Mouse (Mus musculus) heart, embryonic 16.5 days (tissue): ENCODE measurements around the gene Plxnb2. TPM values are rescaled to one million over a fixed set of nuclear protein-coding genes. Genes with fewer than 3 reads are reported as not detected.

Source experiments
- ATAC-seq: fragments of 200-750 bp; cut with Nextera tagmentation; replicated peaks from 2 replicates; pipeline ENCODE4 v1.8.0; 2017; ENCODE audit warnings: moderate number of reproducible peaks; ENCODE audit not compliant: insufficient read depth, low FRiP score; ENCODE audit errors: extremely low read depth
- H3K27ac ChIP-seq: fragments of 300-500 bp; sonication (generic); 2 replicates; pipeline ENCODE4 v1.5.1; 2014; ENCODE audit warnings: mild to moderate bottlenecking, low read length, control low read depth, moderate library complexity
- H3K27me3 ChIP-seq: fragments of 300-500 bp; sonication (generic); 2 replicates; pipeline ENCODE4 v1.6.1; 2014; ENCODE audit warnings: low read length, mixed read lengths; ENCODE audit not compliant: control insufficient read depth, insufficient read depth
- H3K36me3 ChIP-seq: fragments of 300-500 bp; sonication (generic); 2 replicates; pipeline ENCODE4 v1.6.1; 2014; ENCODE audit not compliant: control insufficient read depth, insufficient read depth
- H3K4me1 ChIP-seq: fragments of 300-500 bp; sonication (generic); 2 replicates; pipeline ENCODE4 v1.6.1; 2014; ENCODE audit warnings: low read length, mixed read lengths; ENCODE audit not compliant: control insufficient read depth, insufficient read depth
- H3K4me2 ChIP-seq: fragments of 300-500 bp; sonication (generic); 2 replicates; pipeline ENCODE4 v1.6.1; 2014; ENCODE audit warnings: low read depth, mild to moderate bottlenecking, control low read depth, low read length
- H3K4me3 ChIP-seq: fragments of 300-500 bp; sonication (generic); 2 replicates; pipeline ENCODE4 v1.5.1; 2014; ENCODE audit warnings: mild to moderate bottlenecking, control low read depth, low read length
- H3K9ac ChIP-seq: fragments of 300-500 bp; sonication (generic); 2 replicates; pipeline ENCODE4 v1.6.1; 2014; ENCODE audit warnings: low read length, control low read depth
- H3K9me3 ChIP-seq: fragments of 300-500 bp; sonication (generic); replicated peaks from 2 replicates; pipeline ENCODE4 v1.6.1; 2016; ENCODE audit warnings: low read length; ENCODE audit not compliant: control insufficient read depth
- WGBS: fragments of 180-500 bp; shearing (Covaris S2); extraction: QIAGEN DNeasy Blood & Tissue Kit; methylation state at CpG from one replicate; pipeline ENCODE4 v1.1.7; 2014; 5-methylcytosine and 5-hydroxymethylcytosine counted together
- microRNA-seq: library from miRNA; unstranded; fragments of <30 nt; microRNA quantifications from one replicate; pipeline ENCODE4, GENCODE M21; 2017
- polyA plus RNA-seq: library from polyadenylated mRNA; unstranded; fragments of >200 nt; fragmentation: Nextera tagmentation; extraction: Ambion mirVana; gene quantifications from 2 replicates; pipeline ENCODE4 v1.2.1, GENCODE M21; 2015

Gene Plxnb2
- polyA plus RNA-seq, 1 experiment from 2014 or later, result 91.8 TPM

- no peak for ATAC-seq
- H3K27me3 ChIP-seq, result no peaks in the 10 kb centered on the region
- H3K4me2 ChIP-seq, result no peak overlapping the region
- H3K4me1 ChIP-seq, result peaks cover 25% of the 10 kb centered on the region
- H3K27ac ChIP-seq, result no peak overlapping the region
- no peak overlapping the region for H3K9ac ChIP-seq
- peaks cover 18% of the 10 kb centered on the region for H3K36me3 ChIP-seq
- no peaks in the 10 kb centered on the region for H3K9me3 ChIP-seq
- H3K4me3 ChIP-seq, result no peak overlapping the region
Observed at GRCm38 (mm10) chr15:89118007-89118406, 62.6 kb downstream of the Plxnb2 start.

GRCm38 (mm10) chr15:89110147-89110546 is 70.4 kb downstream of the Plxnb2 start:
- peak; percentile 58; the same call in 1 of the 2 replicates for ATAC-seq
- Histone ChIP-seq H3K4me2 (no peak overlapping the region), H3K4me1 (no peaks in the 10 kb centered on the region), H3K36me3 (peaks cover 44% of the 10 kb centered on the region), H3K9me3 (no peaks in the 10 kb centered on the region), H3K4me3 (no peak overlapping the region), H3K9ac (no peak overlapping the region), H3K27ac (no peak overlapping the region), H3K27me3 (no peaks in the 10 kb centered on the region)
- 59% methylated on average over 9 of the region's 9 CpGs for WGBS

- Histone ChIP-seq H3K9me3 (no peaks in the 10 kb centered on the region), H3K4me2 (no peak overlapping the region), H3K4me3 (no peak overlapping the region), H3K27me3 (no peaks in the 10 kb centered on the region), H3K36me3 (peaks cover 61% of the 10 kb centered on the region), H3K4me1 (no peaks in the 10 kb centered on the region), H3K27ac (no peak overlapping the region), H3K9ac (no peak overlapping the region)
- WGBS, result 92% methylated on average over 1 of the region's 1 CpGs
- ATAC-seq, result no peak
Observed at GRCm38 (mm10) chr15:89106976-89107375, 73.6 kb downstream of the Plxnb2 start.

- H3K9ac ChIP-seq, result no peak overlapping the region
- H3K4me2 ChIP-seq, result no peak overlapping the region
- no peak for ATAC-seq
- H3K36me3 ChIP-seq, result peaks cover 65% of the 10 kb centered on the region
- H3K4me1 ChIP-seq, result no peaks in the 10 kb centered on the region
- no peak overlapping the region for H3K27ac ChIP-seq
- no peaks in the 10 kb centered on the region for H3K27me3 ChIP-seq
- no peaks in the 10 kb centered on the region for H3K9me3 ChIP-seq
- H3K4me3 ChIP-seq, result no peak overlapping the region
- 90% methylated on average over 13 of the region's 13 CpGs for WGBS
Observed at GRCm38 (mm10) chr15:89106073-89106472, 74.5 kb downstream of the Plxnb2 start.

Small RNAs within 50 kb of the gene (microRNA-seq; reads per million reads assigned to microRNA genes)
- gene Mir6958 (2.0 reads per million, percentile 4 among the genes with 10 or more reads in this experiment), gene Mir7118 (not detected)

Other genes starting within 250 kb of the Plxnb2 start
- not detected in 2 replicates for gene Ttll8, start 226.4 kb downstream of the Plxnb2 start, polyA plus RNA-seq
- gene Mlc1, start 201.8 kb downstream of the Plxnb2 start, polyA plus RNA-seq, result 0.05 and 0.24 TPM in 2 replicates
- 77.6 and 85.3 TPM in 2 replicates for gene Mov10l1, start 197.9 kb downstream of the Plxnb2 start, polyA plus RNA-seq
- 1.3 and 1.4 TPM in 2 replicates for gene Panx2, start 121.1 kb downstream of the Plxnb2 start, polyA plus RNA-seq
- 54.0 and 55.9 TPM in 2 replicates for gene Trabd, start 105.7 kb downstream of the Plxnb2 start, polyA plus RNA-seq
- gene Selenoo, start 91.7 kb downstream of the Plxnb2 start, polyA plus RNA-seq, result 11.0 and 14.0 TPM in 2 replicates
- 9.1 and 9.8 TPM in 2 replicates for gene Tubgcp6, start 57.7 kb downstream of the Plxnb2 start, polyA plus RNA-seq
- gene Hdac10, start 52.1 kb downstream of the Plxnb2 start, polyA plus RNA-seq, result 16.4 and 19.7 TPM in 2 replicates
- gene Mapk12, start 40.1 kb downstream of the Plxnb2 start, polyA plus RNA-seq, result 17.7 and 18.4 TPM in 2 replicates
- gene Mapk11, start 31.2 kb downstream of the Plxnb2 start, polyA plus RNA-seq, result 3.6 and 4.1 TPM in 2 replicates
- 18.9 and 19.0 TPM in 2 replicates for gene Dennd6b, start 15.7 kb upstream of the Plxnb2 start, polyA plus RNA-seq
- gene Ppp6r2, start 30.8 kb upstream of the Plxnb2 start, polyA plus RNA-seq, result 18.2 and 21.3 TPM in 2 replicates
- 43.0 and 43.6 TPM in 2 replicates for gene Sbf1, start 134.5 kb upstream of the Plxnb2 start, polyA plus RNA-seq
- gene Adm2, start 141.9 kb upstream of the Plxnb2 start, polyA plus RNA-seq, result 0.19 and 0.42 TPM in 2 replicates
- not detected in 2 replicates for gene Miox, start 153.6 kb upstream of the Plxnb2 start, polyA plus RNA-seq
- gene Lmf2, start 174.9 kb upstream of the Plxnb2 start, polyA plus RNA-seq, result 54.5 and 56.5 TPM in 2 replicates
- gene Ncaph2, start 174.9 kb upstream of the Plxnb2 start, polyA plus RNA-seq, result 101 and 108 TPM in 2 replicates
- gene Sco2, start 193.1 kb upstream of the Plxnb2 start, polyA plus RNA-seq, result 10.0 and 11.9 TPM in 2 replicates
- gene Tymp, start 196.3 kb upstream of the Plxnb2 start, polyA plus RNA-seq, result 0.92 and 0.97 TPM in 2 replicates
- 1.8 and 1.9 TPM in 2 replicates for gene Odf3b, start 198.5 kb upstream of the Plxnb2 start, polyA plus RNA-seq
- gene Klhdc7b, start 204.1 kb upstream of the Plxnb2 start, polyA plus RNA-seq, result not detected in 2 replicates
- gene Syce3, start 229.7 kb upstream of the Plxnb2 start, polyA plus RNA-seq, result not detected in 2 replicates
- gene Cpt1b, start 245.1 kb upstream of the Plxnb2 start, polyA plus RNA-seq, result 241 and 243 TPM in 2 replicates
- gene C730034F03Rik, start 248.8 kb upstream of the Plxnb2 start, polyA plus RNA-seq, result 3.8 and 4.1 TPM in 2 replicates
- gene Gm44502, start 248.9 kb upstream of the Plxnb2 start, polyA plus RNA-seq, result 0.19 and 0.35 TPM in 2 replicates
- 80.5 and 84.9 TPM in 2 replicates for gene Chkb, start 249.1 kb upstream of the Plxnb2 start, polyA plus RNA-seq